Mouse (Mus musculus): ENCODE measurements around the gene Sema6d.

DNA sequence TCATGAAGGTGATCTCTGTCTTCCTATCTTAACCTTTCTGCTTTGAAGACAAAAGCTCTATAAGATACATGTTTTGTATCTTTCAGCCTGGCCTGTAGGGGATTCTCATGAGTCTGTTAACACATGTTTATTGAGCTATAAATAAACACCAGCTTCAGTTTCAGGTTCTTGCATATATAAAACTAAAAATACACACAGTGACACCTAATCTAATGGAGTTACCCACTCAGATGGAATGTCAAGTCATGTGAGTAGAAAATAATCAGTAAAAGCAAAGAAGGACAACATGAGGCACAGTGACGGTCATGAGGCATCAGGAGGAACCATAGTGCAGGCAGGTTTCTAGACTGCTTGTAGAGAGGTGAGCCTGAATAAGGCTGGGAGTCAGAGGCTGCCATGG, 319.2 kb downstream of the Sema6d start:
- TF ChIP-seq CTCF (IDR thresholded peaks at IDR 0.05; ENCODE audit: insufficient read depth, low read length) (no peak), POLR2A (IDR thresholded peaks at IDR 0.05; ENCODE audit: borderline replicate concordance, extremely low read depth, low read depth, low read length) (no peak)

Data from lung, adult 2 months (tissue).